Mouse (Mus musculus): Measurements from ENCODE around the gene Zbtb7a.

DNA sequence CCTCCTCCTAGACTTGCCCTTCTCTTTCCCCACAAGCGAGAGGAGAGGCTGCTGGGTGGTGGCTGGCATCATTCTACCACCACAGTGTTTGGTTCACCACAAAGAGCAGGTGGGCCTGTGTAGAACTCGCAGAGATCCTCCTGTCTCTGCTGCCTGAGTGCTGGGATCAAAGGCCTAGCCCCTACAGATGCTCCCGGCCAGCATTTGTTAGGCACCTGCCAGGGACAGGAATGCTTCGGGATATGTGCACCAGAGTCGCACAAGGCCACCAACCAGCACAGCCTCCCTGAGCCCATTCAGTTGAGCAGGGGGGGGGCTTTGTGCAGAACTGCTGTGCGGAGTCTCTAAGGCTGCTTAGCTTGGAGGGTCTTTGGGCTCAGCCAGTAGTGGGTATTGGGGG lies 10.3 kb downstream of the Zbtb7a start:
- TF ChIP-seq CTCF (IDR thresholded peaks at IDR 0.05; ENCODE audit: borderline replicate concordance, extremely low read depth, insufficient read depth, insufficient read length), result no peak
- no peak for TF ChIP-seq POLR2A (IDR thresholded peaks at IDR 0.05; ENCODE audit: borderline replicate concordance, extremely low read depth, insufficient read depth, insufficient read length, poor library complexity, severe bottlenecking)

All from brain, embryonic 14.5 days (tissue).